Mouse (Mus musculus) adrenal gland, adult 8-10 months (tissue): ENCODE data around the gene Slc25a10. TPM values are rescaled to one million over a fixed set of nuclear protein-coding genes. Genes with fewer than 3 reads are reported as not detected.

Experiments
- DNase-seq: peaks from one replicate; pipeline ENCODE4 v3.0.0; 2022
- total RNA-seq, 4 experiments: library from RNA; stranded (reverse); gene quantifications; 2 replicates each; pipeline ENCODE4 v1.2.4; 2022

Slc25a10 gene
- total RNA-seq, 4 experiments from 2014 or later, result 121 to 174 (median 163) TPM

DNA sequence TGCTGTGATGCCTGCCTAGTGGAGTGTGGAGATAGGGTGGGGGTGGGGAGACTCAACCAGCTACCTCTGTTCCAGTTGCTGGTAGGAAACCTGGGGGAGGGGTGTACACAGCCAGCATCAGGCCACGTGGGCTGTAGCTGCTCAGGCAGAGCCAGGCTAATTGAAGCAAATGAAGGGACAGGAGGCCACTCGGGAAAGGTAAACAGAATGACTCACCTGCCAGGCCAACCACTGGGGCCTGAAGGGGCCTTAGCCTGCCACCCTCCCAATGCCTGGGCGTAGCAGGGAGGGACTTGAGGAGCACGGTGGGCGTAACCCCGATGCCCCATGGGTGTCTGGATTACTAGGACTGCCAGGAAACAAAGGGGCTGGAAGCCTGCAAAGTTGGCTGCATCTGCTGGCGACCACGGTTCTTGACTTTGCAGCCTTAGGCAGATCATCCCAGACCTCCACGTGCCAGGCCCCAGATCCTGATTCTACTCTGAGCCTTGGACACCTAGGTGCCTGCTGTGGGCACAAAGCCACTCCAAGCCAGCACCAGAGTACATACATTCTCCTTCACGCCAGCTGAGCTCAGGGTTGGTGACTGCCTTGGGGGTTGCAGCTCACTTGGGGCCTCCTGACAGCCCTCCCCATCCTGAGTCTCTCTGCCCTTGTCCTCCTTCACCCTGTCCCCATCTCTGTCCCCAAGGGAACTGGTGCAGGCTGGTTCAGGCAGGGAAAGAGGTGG, 47.8 kb downstream of the Slc25a10 start:
- no peak for DNase-seq

GRCm38 (mm10) chr11:120541907-120542306, 50.3 kb downstream of the Slc25a10 start:
- DNase-seq, result no peak

GRCm38 (mm10) chr11:120542376-120542775, 50.7 kb downstream of the Slc25a10 start:
- no peak for DNase-seq

DNA sequence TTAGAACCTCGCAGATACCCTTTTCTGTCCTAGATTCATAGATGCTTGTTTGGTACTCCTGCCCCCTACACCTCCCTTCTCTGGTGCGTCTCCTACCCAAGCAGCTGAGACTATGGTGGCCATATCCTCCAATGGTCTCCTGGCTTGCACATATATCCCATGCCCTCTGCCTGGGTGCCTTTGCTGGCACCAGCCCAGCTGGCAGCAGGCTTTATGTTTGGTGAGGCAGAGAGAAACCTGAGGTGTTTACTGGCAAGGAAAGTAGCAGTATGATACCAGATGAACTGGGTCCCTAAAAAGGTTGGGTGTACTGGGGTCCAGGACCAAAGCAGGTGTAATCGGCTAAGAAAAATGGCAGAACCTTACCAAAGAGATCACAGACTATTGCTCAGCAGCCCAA, 54.3 kb downstream of the Slc25a10 start:
- DNase-seq, result no peak

GRCm38 (mm10) chr11:120547469-120547868, 55.8 kb downstream of the Slc25a10 start:
- no peak for DNase-seq

GRCm38 (mm10) chr11:120548214-120548613, 56.6 kb downstream of the Slc25a10 start:
- DNase-seq, result no peak

GRCm38 (mm10) chr11:120548786-120549167, 57.1 kb downstream of the Slc25a10 start:
- no peak for DNase-seq

Other genes starting within 250 kb of the Slc25a10 start
- 1,000 to 10,000 TPM; 1,100 to 1,474 (median 1,219) TPM for gene Actg1, start 143.3 kb upstream of the Slc25a10 start, total RNA-seq
- 1 to 10 TPM in 1 of 4 experiments, under 1 TPM in 2, not detected in 1; 0.16 to 1.2 (median 0.42) TPM for gene Fscn2, start 130.3 kb upstream of the Slc25a10 start, total RNA-seq
- 10 to 100 TPM; 18.4 to 39.6 (median 33.4) TPM for gene Faap100, start 113.1 kb upstream of the Slc25a10 start, total RNA-seq
- 100 to 1,000 TPM in 2 of 4 experiments, 10 to 100 TPM in 2; 89.1 to 108 (median 99.5) TPM for gene Nploc4, start 54.1 kb upstream of the Slc25a10 start, total RNA-seq
- gene Tspan10, start 49.2 kb upstream of the Slc25a10 start, total RNA-seq, result 1 to 10 TPM in 2 of 4 experiments, not detected in 2; 2.8 to 6.6 TPM
- under 1 TPM; 0.16 to 0.49 (median 0.33) TPM for gene Pde6g, start 38.3 kb upstream of the Slc25a10 start, total RNA-seq
- gene Oxld1, start 33.8 kb upstream of the Slc25a10 start, total RNA-seq, result 10 to 100 TPM; 25.6 to 34.1 (median 32.2) TPM
- gene Ccdc137, start 33.7 kb upstream of the Slc25a10 start, total RNA-seq, result 10 to 100 TPM; 24.2 to 33.4 (median 29.4) TPM
- 10 to 100 TPM; 22.8 to 38.7 (median 29.5) TPM for gene Arl16, start 24.2 kb upstream of the Slc25a10 start, total RNA-seq
- gene Mrpl12, start 7.2 kb upstream of the Slc25a10 start, total RNA-seq, result 10 to 100 TPM; 77.6 to 95.8 (median 90.1) TPM
- gene Gcgr, start 38.9 kb downstream of the Slc25a10 start, total RNA-seq, result 1 to 10 TPM in 3 of 4 experiments, under 1 TPM in 1; 0.87 to 4.0 (median 2.3) TPM
- 10 to 100 TPM; 62.9 to 67.8 (median 65.3) TPM for gene Mcrip1, start 57.9 kb downstream of the Slc25a10 start, total RNA-seq
- gene Ppp1r27, start 59.3 kb downstream of the Slc25a10 start, total RNA-seq, result 1 to 10 TPM in 3 of 4 experiments, under 1 TPM in 1; 0.78 to 2.8 (median 1.2) TPM
- gene P4hb, start 81.4 kb downstream of the Slc25a10 start, total RNA-seq, result 100 to 1,000 TPM; 439 to 580 (median 550) TPM
- gene Arhgdia, start 89.8 kb downstream of the Slc25a10 start, total RNA-seq, result 100 to 1,000 TPM; 356 to 389 (median 365) TPM
- 100 to 1,000 TPM in 1 of 4 experiments, 10 to 100 TPM in 3; 52.1 to 102 (median 72.7) TPM for gene Alyref, start 106.5 kb downstream of the Slc25a10 start, total RNA-seq
- 100 to 1,000 TPM in 2 of 4 experiments, 10 to 100 TPM in 2; 90.3 to 112 (median 98.6) TPM for gene Anapc11, start 106.6 kb downstream of the Slc25a10 start, total RNA-seq
- 1 to 10 TPM in 2 of 4 experiments, not detected in 2; 1.3 to 2.1 TPM for gene Npb, start 116.6 kb downstream of the Slc25a10 start, total RNA-seq
- gene Pcyt2, start 126.1 kb downstream of the Slc25a10 start, total RNA-seq, result 100 to 1,000 TPM; 201 to 310 (median 259) TPM
- 10 to 100 TPM; 61.1 to 97.1 (median 75.7) TPM for gene Sirt7, start 133.4 kb downstream of the Slc25a10 start, total RNA-seq
- 10 to 100 TPM; 53.2 to 74.4 (median 69.7) TPM for gene Mafg, start 141.8 kb downstream of the Slc25a10 start, total RNA-seq
- 1 to 10 TPM in 3 of 4 experiments, under 1 TPM in 1; 0.73 to 2.0 (median 1.3) TPM for gene Pycr1, start 151.9 kb downstream of the Slc25a10 start, total RNA-seq
- gene Myadml2, start 156.3 kb downstream of the Slc25a10 start, total RNA-seq, result 1 to 10 TPM in 1 of 4 experiments, under 1 TPM in 2, not detected in 1; 0.65 to 1.2 (median 0.81) TPM
- gene Notum, start 169.3 kb downstream of the Slc25a10 start, total RNA-seq, result 1 to 10 TPM; 5.1 to 9.0 (median 7.2) TPM
- gene Aspscr1, start 181.1 kb downstream of the Slc25a10 start, total RNA-seq, result 100 to 1,000 TPM; 101 to 108 (median 106) TPM
- gene Cenpx, start 221.9 kb downstream of the Slc25a10 start, total RNA-seq, result 10 to 100 TPM; 49.3 to 61.7 (median 55.7) TPM
- gene Lrrc45, start 222.1 kb downstream of the Slc25a10 start, total RNA-seq, result 10 to 100 TPM; 26.1 to 57.9 (median 42.3) TPM
- 10 to 100 TPM; 11.1 to 23.9 (median 15.9) TPM for gene Rac3, start 229.6 kb downstream of the Slc25a10 start, total RNA-seq
- gene Dcxr, start 235.4 kb downstream of the Slc25a10 start, total RNA-seq, result 100 to 1,000 TPM in 2 of 4 experiments, 10 to 100 TPM in 2; 41.6 to 142 (median 76.2) TPM
- 10 to 100 TPM in 1 of 4 experiments, 1 to 10 TPM in 3; 4.8 to 11.4 (median 6.5) TPM for gene Cbr2, start 240.3 kb downstream of the Slc25a10 start, total RNA-seq